Mouse (Mus musculus): ENCODE data around the gene D3Ertd254e. TPM values are rescaled to one million over a fixed set of nuclear protein-coding genes. Genes with fewer than 3 reads are reported as not detected.

D3Ertd254e gene
- total RNA-seq, 2 experiments from 2014 or later: 3.6 to 4.6 TPM

- DNase-seq: no peak
Measured at GRCm38 (mm10) chr3:36212758-36213157, 61.9 kb downstream of the D3Ertd254e start.

Other genes with a start within 250 kb of the D3Ertd254e start
- gene Dcun1d1, start 213.6 kb upstream of the D3Ertd254e start, total RNA-seq (2021): 10 to 100 TPM; 75.4 to 78.0 TPM
- gene Mccc1, start 150.3 kb upstream of the D3Ertd254e start, total RNA-seq (2021): 10 to 100 TPM; 22.3 to 26.1 TPM
- not detected for gene Ccdc144b, start 97.5 kb upstream of the D3Ertd254e start, total RNA-seq (2021)
- 10 to 100 TPM; 22.8 to 26.1 TPM for gene Acad9, start 85.0 kb upstream of the D3Ertd254e start, total RNA-seq (2021)
- gene Qrfpr, start 71.3 kb downstream of the D3Ertd254e start, total RNA-seq (2021): not detected